Mouse (Mus musculus) MEL (cell line): Measurements from ENCODE around the gene Vpreb3.

Experiments
- CTCF ChIP-seq, 3 experiments: IDR thresholded peaks in 2 of 3; conservative IDR thresholded peaks in 1 of 3; 2 replicates each; pipeline ENCODE4 v1.5.1; 2011 to 2012; ENCODE audit warnings: low read length in 3 of 3, low read depth in 2 of 3, mild to moderate bottlenecking in 2 of 3, improper control_type of control experiment in 1 of 3, inconsistent platforms in 1 of 3, mixed read lengths in 1 of 3, moderate library complexity in 1 of 3; ENCODE audit not compliant: control insufficient read depth in 1 of 3, insufficient read depth in 1 of 3, poor library complexity in 1 of 3, severe bottlenecking in 1 of 3
- KAT2A ChIP-seq: conservative IDR thresholded peaks from 2 replicates; pipeline ENCODE4 v1.6.1; 2012; ENCODE audit warnings: low read depth, low read length, improper control_type of control experiment, inconsistent platforms
- USF1 ChIP-seq: IDR thresholded peaks from 2 replicates; pipeline ENCODE4 v1.6.1; 2014; ENCODE audit warnings: low read depth, mild to moderate bottlenecking, inconsistent platforms, low read length, improper control_type of control experiment, moderate library complexity

GRCm38 (mm10) chr10:75993616-75994240 is 50.9 kb downstream of the Vpreb3 start:
- TF ChIP-seq USF1 (no peak), CTCF (IDR thresholded peaks at IDR 0.05 in 2 of 3, conservative IDR thresholded peaks at IDR 0.05 in 1 of 3; ENCODE audit: control insufficient read depth in 1 of 3, insufficient read depth in 1 of 3, low read depth in 2 of 3, low read length in 3 of 3, poor library complexity in 1 of 3, severe bottlenecking in 1 of 3) (no peak), KAT2A (no peak)
